Mouse (Mus musculus): ENCODE measurements around the gene Gm12789.
"Not testable (repeated sequence)": the region's sequence is repeated elsewhere in the genome, so short reads cannot be mapped to it uniquely, and the experiment has no call there.

The Gm12789 gene

GRCm38 (mm10) chr4:101986326-101986725 lies at the start of gene Gm12789:
Gm12789 (plus strand) TSS chr4:101986626.
- DNase-seq (ENCODE audit: low spot score), result not testable (repeated sequence)

- DNase-seq (ENCODE audit: low spot score), result not testable (repeated sequence)
Measured at GRCm38 (mm10) chr4:101940107-101940506, 46.3 kb upstream of the Gm12789 start, which contains the start of gene Gm12794. Gm12794 (plus strand) TSS chr4:101940407.

GRCm38 (mm10) chr4:101980949-101981348 lies 5.5 kb upstream of the Gm12789 start, which contains the start of gene Gm12790:
Gm12790 (minus strand) TSS chr4:101981049.
- not testable (repeated sequence) for DNase-seq (ENCODE audit: low spot score)

- no peak for DNase-seq (ENCODE audit: low spot score)
Measured at GRCm38 (mm10) chr4:101985678-101986077, 748 bp upstream of the Gm12789 start.

- no peak for DNase-seq (ENCODE audit: low spot score)
Measured at GRCm38 (mm10) chr4:101997426-101997825, 11.0 kb downstream of the Gm12789 start.

GRCm38 (mm10) chr4:101998267-101998922 lies 12.0 kb downstream of the Gm12789 start:
- DNase-seq (ENCODE audit: low spot score), result peak; percentile 58

GRCm38 (mm10) chr4:102026619-102027018 lies 40.2 kb downstream of the Gm12789 start:
- DNase-seq (ENCODE audit: low spot score), result no peak
